Mouse (Mus musculus) embryo, embryonic 11 days (tissue): Measurements from ENCODE around the gene Ttc3.
"Not testable (repeated sequence)": the region's sequence is repeated elsewhere in the genome, so short reads cannot be mapped to it uniquely, and the experiment has no call there.

Experiments
- DNase-seq: peaks from one replicate; pipeline ENCODE4 v3.0.0-alpha.2; 2015

Gene Ttc3

DNA sequence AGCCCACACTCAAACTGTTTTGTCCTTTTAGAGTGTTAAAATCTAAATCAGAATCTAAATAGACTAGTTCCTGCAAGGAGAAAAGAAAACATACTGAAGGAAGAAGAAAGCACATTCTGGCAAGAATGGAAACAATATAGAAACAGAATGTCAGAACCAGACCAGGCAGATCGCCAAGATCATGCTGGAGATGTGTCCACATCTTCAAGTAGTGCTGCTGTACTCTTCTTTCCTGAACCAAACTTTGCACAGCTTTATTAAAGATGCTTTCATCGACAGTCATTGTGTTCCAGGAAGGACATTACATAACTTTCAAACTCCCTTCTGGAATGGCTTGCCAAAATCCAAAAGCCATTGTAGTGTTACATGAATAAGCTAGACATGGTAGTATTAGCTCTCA, 66.4 kb downstream of the Ttc3 start:
- DNase-seq, result no peak

GRCm38 (mm10) chr16:94441361-94441760, 70.9 kb downstream of the Ttc3 start:
- no peak for DNase-seq

DNA sequence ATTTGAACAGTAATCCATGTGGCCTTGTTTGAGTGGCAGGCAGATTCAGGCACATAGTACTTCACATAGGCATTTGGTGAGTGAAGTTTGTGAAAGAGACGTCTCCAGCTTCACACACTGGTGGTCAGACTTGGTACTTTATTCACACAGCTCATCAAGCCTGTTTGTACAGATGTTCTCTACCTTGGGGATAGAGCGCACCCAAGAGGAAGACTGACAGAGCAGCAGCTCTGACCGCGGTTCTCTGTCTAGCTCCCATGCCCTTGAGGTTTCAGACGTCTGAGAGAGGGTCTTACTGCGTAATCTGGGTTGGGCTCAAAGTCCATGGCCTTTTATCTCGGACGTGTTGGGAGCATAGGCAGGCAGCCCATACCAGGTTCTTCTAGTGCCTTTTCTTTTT, 78.7 kb downstream of the Ttc3 start:
- no peak for DNase-seq

GRCm38 (mm10) chr16:94449632-94450031, 79.2 kb downstream of the Ttc3 start:
- DNase-seq, result no peak

DNA sequence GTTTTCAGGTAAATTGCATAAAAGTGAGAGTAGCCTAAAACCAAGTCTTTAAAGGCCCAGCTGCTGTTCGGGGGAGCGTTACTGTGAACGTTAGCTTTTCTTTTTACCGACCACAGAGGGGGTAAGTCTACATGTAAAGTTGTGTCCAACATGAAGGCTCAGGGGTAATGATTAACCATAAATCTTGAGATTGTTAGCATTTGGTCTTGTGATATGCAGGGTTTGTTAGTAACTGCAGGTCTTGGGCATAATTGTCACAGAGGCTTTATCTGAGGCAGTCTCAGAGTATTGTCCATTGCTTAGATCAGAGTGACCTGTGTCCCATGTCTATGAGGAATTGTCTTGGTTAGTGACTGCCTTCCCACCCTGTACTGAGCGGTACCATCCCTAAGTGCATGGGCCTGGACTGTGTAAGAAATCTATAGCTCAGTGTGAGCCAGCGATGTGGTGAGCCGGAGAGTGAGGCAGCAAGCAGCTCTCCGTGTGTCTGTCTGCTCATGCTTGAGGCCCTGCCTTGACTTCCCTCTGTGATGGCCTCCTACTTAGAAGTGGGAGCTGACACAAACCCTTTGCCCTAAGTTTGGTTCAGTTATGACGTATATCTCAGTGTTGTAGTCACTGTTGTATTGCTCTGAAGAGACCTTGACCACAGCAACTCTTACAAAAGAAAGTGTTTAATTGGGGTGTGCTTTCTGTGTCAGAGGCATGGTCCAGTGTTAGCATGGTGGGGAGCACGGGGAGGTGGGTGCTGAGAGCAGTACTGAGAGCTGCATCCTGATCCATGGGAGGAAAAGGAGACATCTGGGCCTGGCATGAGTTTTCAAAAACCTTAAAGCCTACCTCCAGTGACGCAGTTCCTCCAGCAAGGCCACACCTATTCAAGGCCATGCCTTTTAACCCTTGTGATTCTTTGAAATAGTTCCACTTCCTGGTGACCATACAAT, 81.4 kb downstream of the Ttc3 start:
- no peak for DNase-seq

GRCm38 (mm10) chr16:94452768-94453167, 82.3 kb downstream of the Ttc3 start:
- DNase-seq, result no peak

- no peak for DNase-seq
Observed at GRCm38 (mm10) chr16:94454146-94454545, 83.7 kb downstream of the Ttc3 start.

DNA sequence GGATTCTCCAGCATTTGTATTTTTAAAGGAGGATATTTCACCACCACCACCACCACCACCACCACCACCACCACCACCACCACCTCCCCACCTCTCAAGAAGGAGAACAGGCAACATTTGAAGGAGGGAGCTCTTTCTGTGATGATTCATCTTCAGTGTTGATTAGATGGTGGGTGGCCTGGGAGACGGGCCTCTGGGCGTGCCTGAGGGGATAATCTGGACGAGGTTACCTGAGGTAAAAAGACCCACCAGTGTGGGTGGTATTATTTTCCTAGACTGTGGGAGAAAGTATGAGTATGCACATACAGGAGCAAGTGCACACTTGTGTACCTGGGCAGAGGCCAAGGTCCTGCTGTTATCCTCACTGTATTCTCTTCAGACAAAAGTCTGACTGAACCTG, 93.6 kb downstream of the Ttc3 start:
- DNase-seq, result no peak

DNA sequence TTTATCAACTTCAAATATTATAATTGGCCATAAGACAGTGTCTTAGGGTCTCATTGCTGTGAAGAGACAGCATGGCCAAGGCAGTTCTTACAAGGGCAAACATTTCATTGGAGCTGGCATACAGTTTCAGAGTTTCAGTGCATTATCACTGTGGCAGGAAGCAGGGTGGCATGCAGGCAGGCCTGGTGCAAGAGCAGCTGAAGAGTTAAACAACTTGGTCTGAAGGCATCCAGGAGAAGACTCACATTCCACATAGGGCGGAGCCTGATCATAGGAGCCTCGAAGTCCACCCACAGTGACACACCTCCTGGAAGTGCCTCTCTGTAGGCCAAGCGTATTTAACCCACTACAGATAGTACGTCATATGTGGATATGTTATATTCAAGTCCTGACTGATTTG, 95.5 kb downstream of the Ttc3 start:
- no peak for DNase-seq

DNA sequence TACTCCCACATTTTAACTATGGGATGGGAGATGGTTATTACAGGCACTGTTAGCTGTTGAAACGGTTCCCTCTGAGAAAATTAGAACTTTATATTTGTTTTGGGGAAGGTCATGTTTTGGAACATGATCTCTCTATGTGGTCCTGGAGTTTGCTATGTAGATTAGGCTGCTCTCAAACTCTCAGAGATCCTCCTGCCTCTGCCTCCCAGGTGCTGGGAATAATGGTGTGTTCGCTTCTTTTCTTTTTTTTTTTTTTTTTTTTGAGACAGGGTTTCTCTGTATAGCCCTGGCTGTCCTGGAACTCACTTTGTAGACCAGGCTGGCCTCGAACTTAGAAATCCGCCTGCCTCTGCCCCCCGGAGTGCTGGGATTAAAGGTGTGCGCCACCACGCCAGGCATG, 95.9 kb downstream of the Ttc3 start:
- DNase-seq, result not testable (repeated sequence)

DNA sequence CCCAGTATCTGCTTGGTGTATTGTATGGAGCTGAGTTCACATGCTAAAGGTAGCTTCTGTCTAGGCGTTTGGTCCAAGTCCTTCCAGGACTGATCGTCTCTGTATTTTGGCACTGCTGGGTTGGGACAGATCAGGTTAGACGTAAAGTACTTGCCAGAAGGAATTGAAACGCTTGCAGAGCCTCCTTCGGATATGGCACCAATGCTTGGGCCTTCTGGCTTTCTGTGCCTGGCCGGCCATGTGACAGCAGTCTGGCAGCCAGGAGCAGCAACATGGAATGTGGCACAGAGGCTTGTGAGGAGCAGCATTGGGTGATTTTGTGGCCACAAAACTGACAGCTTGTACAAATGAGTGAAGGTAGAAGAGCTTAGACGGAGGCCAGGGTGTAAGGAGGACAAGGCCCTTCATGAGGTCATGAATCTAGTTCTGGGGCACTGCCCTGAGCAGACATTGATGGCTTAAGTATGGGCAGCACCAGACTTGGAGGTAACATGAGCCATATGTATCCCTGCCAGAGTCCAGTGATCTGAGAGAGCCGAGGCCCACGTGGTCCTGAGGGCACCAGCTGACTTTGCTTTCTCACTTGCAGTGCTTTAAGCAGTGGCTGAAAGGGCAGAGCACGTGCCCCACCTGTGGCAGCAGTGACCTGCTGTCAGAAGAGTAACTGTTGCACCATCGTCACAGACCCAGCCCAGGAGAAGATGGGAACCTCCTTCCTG, 97.1 kb downstream of the Ttc3 start:
- DNase-seq, result no peak

DNA sequence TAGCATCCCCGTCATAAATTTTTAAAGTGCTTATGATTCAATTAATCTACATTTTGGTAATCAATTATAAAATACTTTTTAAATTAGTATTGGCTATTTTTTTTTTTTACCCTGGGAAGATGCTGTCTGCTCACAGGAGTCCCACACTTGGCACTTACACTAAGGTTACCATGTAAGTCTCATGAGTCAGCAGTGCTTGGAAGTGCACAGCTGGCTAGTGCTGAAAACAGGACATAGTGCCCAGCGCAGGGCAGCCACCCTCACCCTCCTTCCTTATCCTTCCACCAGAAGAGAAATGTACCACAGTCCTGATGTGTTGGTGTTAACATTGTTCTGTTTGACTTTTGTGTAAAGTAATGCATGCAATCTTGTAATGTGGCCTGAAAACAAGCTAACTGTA, 98.0 kb downstream of the Ttc3 start:
- no peak for DNase-seq

- DNase-seq, result no peak
Observed at GRCm38 (mm10) chr16:94472515-94472951, 102.1 kb downstream of the Ttc3 start.

- DNase-seq, result no peak
Observed at GRCm38 (mm10) chr16:94473086-94473822, 102.8 kb downstream of the Ttc3 start.

GRCm38 (mm10) chr16:94484752-94485535, 114.5 kb downstream of the Ttc3 start:
- no peak for DNase-seq

- no peak for DNase-seq
Observed at GRCm38 (mm10) chr16:94487341-94487740, 116.9 kb downstream of the Ttc3 start.

- no peak for DNase-seq
Observed at GRCm38 (mm10) chr16:94489326-94489725, 118.9 kb downstream of the Ttc3 start.

- not testable (repeated sequence) for DNase-seq
Observed at GRCm38 (mm10) chr16:94497176-94497575, 126.8 kb downstream of the Ttc3 start.

DNA sequence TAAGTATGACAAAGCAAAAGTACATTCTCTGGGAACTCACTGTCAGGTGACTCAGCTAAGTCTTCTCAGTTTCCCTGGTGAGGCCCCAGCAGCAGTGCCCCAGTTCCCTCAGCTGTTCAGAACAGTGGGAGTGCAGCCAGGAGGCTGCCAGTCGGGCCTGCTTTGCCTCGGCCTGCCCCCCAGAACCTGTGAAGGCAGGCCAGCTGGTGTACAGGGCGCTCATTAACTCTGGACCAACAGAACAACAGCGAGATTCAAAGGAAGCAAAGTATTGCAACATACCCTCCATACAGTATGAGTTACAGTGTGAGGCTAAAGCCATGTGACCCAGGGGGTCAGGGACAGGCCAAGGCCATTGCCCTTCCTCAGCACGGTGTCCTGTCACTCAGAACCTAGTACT, 127.5 kb downstream of the Ttc3 start:
- no peak for DNase-seq

DNA sequence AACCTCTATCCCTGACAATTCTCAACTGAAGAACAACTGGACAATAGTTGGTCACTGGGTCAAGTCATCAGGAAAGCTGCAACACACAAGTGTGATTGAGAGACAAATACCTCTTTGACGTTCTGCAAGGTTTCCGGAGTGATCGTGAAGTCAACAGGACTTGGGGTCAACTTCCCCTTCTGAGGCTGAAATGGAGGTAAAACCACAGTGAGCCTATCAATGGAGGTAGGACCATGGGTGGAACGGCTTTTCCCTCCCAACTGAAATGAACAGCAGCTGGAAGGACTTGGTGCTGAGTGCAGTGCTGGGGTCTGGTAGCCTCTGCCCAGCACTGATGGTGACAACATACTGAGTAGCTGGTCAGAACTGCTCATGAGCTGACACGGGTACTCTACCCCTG, 133.8 kb downstream of the Ttc3 start:
- no peak for DNase-seq

DNA sequence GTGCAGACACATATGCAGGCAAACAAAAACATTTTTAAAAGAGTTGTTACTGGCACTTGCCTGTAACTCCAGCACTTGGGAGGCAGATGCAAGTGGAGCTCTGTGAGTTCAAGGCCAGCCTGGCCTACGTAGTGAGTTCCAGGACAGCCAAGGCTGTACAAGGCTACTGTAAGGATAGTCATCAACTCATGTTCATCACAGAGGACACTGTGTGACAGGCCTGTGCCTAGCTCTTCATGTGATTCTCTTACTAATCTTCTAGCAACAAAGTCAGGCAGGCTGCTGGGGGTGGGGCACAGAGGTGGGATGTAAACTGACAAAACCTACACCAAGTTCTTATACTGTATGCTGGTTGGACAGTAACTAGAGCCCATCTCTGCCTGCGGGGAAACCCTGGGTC, 136.7 kb downstream of the Ttc3 start:
- no peak for DNase-seq

GRCm38 (mm10) chr16:94508769-94509168, 138.4 kb downstream of the Ttc3 start:
- no peak for DNase-seq

DNA sequence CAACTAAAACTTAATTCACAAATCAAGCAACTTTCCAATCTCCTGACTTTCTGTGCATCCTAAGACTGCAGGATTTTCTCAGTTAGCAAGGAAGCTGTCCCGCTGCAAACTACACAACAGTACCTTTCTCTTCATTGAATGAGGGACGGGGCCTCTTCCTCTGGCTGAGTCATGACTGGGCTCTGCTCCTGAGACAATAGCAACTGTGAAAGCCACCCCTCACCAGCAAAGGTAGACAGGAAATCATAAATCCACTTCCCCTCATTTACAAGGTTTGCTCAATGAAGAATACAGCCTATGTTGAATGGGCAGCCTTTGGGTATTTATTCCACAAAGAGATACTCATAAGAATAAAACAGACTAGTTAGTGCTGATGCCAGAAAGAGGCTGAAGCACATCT, 139.6 kb downstream of the Ttc3 start:
- no peak for DNase-seq
